Mouse (Mus musculus): Measurements from ENCODE around the gene Mindy3. TPM values are rescaled to one million over a fixed set of nuclear protein-coding genes. Genes with fewer than 3 reads are reported as not detected.
"Not testable (repeated sequence)": the region's sequence is repeated elsewhere in the genome, so short reads cannot be mapped to it uniquely, and the experiment has no call there.

Mindy3 gene
- 44.3 and 52.9 TPM in 2 replicates for polyA plus RNA-seq (2016; fragmentation: Nextera tagmentation; extraction: Ambion mirVana)

DNA sequence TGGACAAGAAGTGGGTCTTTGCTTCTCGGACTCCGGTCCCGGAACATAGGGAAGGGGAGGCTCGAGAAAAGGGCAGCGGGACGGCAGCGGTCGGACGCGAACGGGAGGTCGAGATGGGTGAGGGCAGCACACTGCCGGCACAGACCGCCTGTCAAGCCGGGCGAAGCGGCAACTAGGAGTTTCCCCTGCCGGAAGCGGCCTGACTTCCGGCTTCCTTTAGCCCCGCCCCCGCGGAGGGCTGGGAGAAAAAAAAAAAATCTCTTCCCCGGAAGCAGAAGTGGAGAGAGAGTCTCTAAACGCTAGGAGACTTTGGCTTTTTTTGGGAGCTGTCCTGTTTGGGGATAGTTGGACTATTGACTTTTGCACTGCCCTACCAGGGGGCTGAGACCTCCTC, at the start of gene Mindy3:
TSS of gene Mindy3 (minus strand) at position 209 of the 394 bp plus-strand sequence.
- Histone ChIP-seq H3K36me3 (no peaks in the 10 kb centered on the region), H3K9me3 (no peaks in the 10 kb centered on the region), H3K27me3 (replicated peaks) (no peaks in the 10 kb centered on the region), H3K9ac (peak within 1 kb of the TSS; percentile 79), H3K4me3 (peak within 1 kb of the TSS; percentile 88), H3K27ac (no peak within 1 kb of the TSS), H3K4me2 (replicated peaks) (peak within 1 kb of the TSS; percentile 86), H3K4me1 (peaks cover 10% of the 10 kb centered on the region)
- ATAC-seq (ENCODE audit: low FRiP score, low read depth) = peak; percentile 92
- WGBS = under 1% methylated on average over 25 of the region's 25 CpGs

DNA sequence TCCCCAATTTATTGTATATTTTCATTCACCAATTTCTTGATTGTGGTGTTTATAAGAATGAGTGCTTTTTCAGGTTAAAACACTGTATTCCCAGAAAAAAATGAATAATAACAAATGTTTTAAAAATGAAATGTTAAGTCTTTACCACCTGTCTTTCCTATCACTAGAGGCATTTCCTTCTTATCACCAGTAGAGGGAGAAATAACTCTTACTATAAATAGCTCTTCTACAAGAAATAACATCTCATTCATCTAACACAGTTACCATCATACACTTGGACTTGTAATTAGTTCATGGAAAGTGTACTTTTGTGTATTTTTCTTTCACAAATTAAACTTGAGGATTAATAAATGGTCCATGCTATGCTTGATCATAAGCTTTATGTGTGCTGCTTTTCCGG, 40.5 kb upstream of the Mindy3 start:
- H3K9me3 ChIP-seq = no peaks in the 10 kb centered on the region
- H3K9ac ChIP-seq = no peak overlapping the region
- H3K27ac ChIP-seq = no peak overlapping the region
- no peaks in the 10 kb centered on the region for H3K4me1 ChIP-seq
- no peak for ATAC-seq (ENCODE audit: low FRiP score, low read depth)
- no peak overlapping the region for H3K4me3 ChIP-seq
- no peaks in the 10 kb centered on the region for H3K36me3 ChIP-seq
- no peaks in the 10 kb centered on the region for H3K27me3 ChIP-seq (replicated peaks)
- H3K4me2 ChIP-seq (replicated peaks) = no peak overlapping the region
- 78% methylated on average over 1 of the region's 1 CpGs for WGBS

DNA sequence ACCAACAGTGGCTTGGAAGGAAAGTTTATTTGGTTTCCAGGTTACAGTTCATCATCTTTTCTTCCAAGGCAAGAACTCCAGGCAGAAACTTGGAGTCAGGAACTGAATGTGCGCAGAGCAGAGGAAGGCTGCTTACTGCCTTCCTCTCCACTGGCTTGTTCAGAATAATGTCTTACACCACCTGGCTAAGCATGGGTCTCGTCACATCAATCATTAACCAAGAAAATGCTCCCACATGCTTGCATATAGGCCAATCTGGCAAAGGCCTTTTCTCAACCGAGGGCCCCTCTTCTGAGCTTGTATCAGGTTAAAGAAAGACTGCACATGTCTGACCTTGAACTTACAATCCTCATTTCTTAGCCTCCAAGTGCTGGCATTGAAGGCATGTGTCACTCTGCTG, 30.8 kb upstream of the Mindy3 start:
- ATAC-seq (ENCODE audit: low FRiP score, low read depth) = no peak
- 86% methylated on average over 3 of the region's 3 CpGs for WGBS
- no peak overlapping the region for H3K9ac ChIP-seq
- H3K27ac ChIP-seq = no peak overlapping the region
- H3K9me3 ChIP-seq = no peaks in the 10 kb centered on the region
- H3K4me2 ChIP-seq (replicated peaks) = no peak overlapping the region
- no peaks in the 10 kb centered on the region for H3K36me3 ChIP-seq
- H3K27me3 ChIP-seq (replicated peaks) = no peaks in the 10 kb centered on the region
- no peak overlapping the region for H3K4me3 ChIP-seq
- no peaks in the 10 kb centered on the region for H3K4me1 ChIP-seq

DNA sequence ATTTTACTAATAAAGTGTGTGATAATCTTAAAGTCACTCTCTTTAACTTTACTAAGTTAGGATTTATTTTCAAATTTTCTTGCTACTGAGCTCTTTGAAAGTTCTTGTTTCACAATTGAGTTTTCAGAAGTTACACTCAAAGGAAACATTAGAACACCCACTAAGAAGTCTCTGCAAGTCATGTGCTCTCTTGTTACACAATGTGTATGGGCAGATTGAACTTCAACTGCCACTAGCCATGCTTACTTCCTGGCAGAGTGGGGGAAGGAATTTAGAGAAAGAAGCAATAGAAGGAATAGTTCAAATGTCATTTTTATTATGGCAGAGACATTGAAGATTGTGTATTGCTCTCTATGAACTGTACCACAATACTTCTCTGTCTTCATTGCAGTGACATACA, 20.9 kb upstream of the Mindy3 start:
- Histone ChIP-seq H3K9me3 (no peaks in the 10 kb centered on the region), H3K36me3 (no peaks in the 10 kb centered on the region), H3K27ac (no peak overlapping the region), H3K27me3 (replicated peaks) (no peaks in the 10 kb centered on the region), H3K4me1 (no peaks in the 10 kb centered on the region), H3K9ac (no peak overlapping the region), H3K4me2 (replicated peaks) (no peak overlapping the region), H3K4me3 (no peak overlapping the region)
- no peak for ATAC-seq (ENCODE audit: low FRiP score, low read depth)

DNA sequence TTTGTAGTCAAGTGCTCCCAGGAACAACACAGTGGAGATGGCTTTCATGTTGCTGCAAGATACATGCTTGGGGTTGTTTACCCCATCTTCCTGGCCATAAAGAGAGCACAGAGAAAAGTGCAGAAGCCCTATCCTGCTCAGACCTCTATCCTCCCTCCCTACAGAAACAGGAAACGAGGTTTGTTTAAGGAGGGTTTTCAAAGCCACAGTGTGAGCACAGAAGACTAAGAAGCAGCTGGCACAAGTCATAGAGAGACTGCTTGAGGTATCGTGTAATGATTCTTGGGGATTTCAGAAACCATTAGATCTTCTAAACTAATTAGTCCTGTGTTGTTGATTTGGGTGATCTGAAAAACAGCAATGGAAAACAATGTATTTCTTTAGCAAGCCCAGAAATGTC, 20.3 kb upstream of the Mindy3 start:
- WGBS = 63% methylated on average over 2 of the region's 2 CpGs
- H3K4me1 ChIP-seq = no peaks in the 10 kb centered on the region
- H3K9ac ChIP-seq = no peak overlapping the region
- H3K36me3 ChIP-seq = no peaks in the 10 kb centered on the region
- H3K4me2 ChIP-seq (replicated peaks) = no peak overlapping the region
- no peaks in the 10 kb centered on the region for H3K9me3 ChIP-seq
- no peak overlapping the region for H3K27ac ChIP-seq
- no peak for ATAC-seq (ENCODE audit: low FRiP score, low read depth)
- no peaks in the 10 kb centered on the region for H3K27me3 ChIP-seq (replicated peaks)
- H3K4me3 ChIP-seq = no peak overlapping the region

DNA sequence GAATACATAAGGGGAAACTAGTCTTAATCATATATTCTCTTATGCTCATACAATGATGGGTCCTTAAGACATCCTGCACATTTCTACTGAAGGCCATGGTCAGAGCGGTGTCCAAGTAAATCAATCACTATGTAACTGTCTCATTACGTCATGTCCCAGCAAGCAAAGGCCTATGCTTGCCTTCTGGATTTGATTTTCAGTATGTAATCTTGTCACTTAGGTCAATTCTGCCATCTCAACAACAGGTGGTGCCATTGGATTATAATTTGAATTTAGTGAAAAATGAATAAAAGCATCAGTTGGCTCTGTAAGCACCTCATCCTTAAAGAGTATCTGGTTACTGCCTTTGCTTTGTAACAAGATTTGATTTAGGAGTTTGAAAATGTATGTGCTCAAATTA, 18.9 kb upstream of the Mindy3 start:
- Histone ChIP-seq H3K9ac (no peak overlapping the region), H3K27me3 (replicated peaks) (no peaks in the 10 kb centered on the region), H3K9me3 (no peaks in the 10 kb centered on the region), H3K4me2 (replicated peaks) (no peak overlapping the region), H3K36me3 (no peaks in the 10 kb centered on the region), H3K27ac (no peak overlapping the region), H3K4me3 (no peak overlapping the region), H3K4me1 (no peaks in the 10 kb centered on the region)
- ATAC-seq (ENCODE audit: low FRiP score, low read depth) = no peak
- 82% methylated on average over 2 of the region's 2 CpGs for WGBS

DNA sequence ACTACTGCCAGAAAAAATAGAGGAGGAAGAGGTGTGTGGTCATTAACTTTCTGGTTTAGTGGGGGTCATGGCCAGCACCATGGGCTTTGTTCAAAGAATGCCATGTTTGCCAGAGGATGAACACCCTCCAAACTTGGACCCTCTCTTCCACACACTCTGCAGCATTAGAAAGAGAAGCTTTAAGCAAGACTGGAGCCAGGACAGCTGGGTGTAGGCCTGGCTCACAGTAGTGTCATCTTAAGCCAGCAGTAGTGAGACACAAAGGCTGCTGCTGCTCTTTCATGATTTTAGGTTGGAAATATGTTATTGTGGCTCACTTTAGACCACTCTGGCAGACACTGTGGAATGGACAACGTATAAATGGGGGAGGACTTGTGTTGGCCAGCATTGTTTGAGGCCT, 12.8 kb upstream of the Mindy3 start:
- no peak for ATAC-seq (ENCODE audit: low FRiP score, low read depth)
- 69% methylated on average over 1 of the region's 1 CpGs for WGBS
- Histone ChIP-seq H3K9me3 (no peaks in the 10 kb centered on the region), H3K36me3 (no peaks in the 10 kb centered on the region), H3K4me1 (no peaks in the 10 kb centered on the region), H3K27me3 (replicated peaks) (no peaks in the 10 kb centered on the region), H3K4me2 (replicated peaks) (no peak overlapping the region), H3K4me3 (no peak overlapping the region), H3K27ac (no peak overlapping the region), H3K9ac (no peak overlapping the region)

DNA sequence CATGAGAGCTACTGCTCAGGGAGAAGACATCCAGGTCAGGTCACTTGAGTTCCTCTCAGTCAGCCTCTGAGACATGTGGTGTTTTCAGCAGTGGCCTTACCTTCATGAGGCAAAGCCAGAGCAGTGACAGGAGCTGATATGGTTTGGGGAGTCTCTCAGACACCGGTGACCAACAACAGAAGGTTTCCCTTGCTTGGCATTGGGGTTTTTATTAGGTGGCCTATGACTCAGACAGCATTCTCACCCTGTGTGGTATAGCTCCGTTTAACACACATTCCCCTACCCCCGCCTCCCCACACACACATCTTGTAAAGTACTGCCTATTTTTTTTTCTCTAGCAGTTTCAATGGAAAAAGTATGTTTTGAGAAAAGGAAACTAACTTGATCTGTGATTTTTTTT, 5.1 kb upstream of the Mindy3 start:
- Histone ChIP-seq H3K4me1 (no peaks in the 10 kb centered on the region), H3K27ac (no peak overlapping the region), H3K9ac (no peak overlapping the region), H3K9me3 (no peaks in the 10 kb centered on the region), H3K27me3 (replicated peaks) (no peaks in the 10 kb centered on the region), H3K4me2 (replicated peaks) (no peak overlapping the region), H3K4me3 (no peak overlapping the region), H3K36me3 (no peaks in the 10 kb centered on the region)
- no peak for ATAC-seq (ENCODE audit: low FRiP score, low read depth)
- WGBS = 86% methylated on average over 3 of the region's 3 CpGs

DNA sequence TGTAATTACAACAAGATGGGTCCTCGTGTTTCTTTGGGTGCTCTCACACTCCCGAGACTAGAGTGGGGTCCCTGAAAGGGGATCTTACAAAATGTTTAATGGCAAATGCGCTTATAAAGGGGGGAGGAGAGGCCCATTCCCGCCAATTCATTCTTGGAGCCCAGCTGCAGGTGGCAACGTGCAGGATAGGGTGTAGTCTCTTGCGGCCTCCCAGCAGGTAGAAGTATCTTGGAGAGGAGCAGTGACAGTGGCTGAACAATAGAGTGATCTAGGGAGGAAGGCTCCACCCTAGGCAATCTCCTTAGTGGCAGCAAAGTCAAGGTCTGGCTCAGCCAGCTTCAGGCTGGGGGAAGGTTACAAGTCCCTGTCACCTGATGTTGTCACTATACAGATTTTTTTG, 4.2 kb upstream of the Mindy3 start:
- not testable (repeated sequence) for H3K36me3 ChIP-seq; H3K27me3 ChIP-seq (replicated peaks); ATAC-seq (ENCODE audit: low FRiP score, low read depth); H3K4me3 ChIP-seq; H3K9me3 ChIP-seq; H3K9ac ChIP-seq; H3K27ac ChIP-seq; H3K4me1 ChIP-seq; H3K4me2 ChIP-seq (replicated peaks)
- 64% methylated on average over 6 of the region's 6 CpGs for WGBS

DNA sequence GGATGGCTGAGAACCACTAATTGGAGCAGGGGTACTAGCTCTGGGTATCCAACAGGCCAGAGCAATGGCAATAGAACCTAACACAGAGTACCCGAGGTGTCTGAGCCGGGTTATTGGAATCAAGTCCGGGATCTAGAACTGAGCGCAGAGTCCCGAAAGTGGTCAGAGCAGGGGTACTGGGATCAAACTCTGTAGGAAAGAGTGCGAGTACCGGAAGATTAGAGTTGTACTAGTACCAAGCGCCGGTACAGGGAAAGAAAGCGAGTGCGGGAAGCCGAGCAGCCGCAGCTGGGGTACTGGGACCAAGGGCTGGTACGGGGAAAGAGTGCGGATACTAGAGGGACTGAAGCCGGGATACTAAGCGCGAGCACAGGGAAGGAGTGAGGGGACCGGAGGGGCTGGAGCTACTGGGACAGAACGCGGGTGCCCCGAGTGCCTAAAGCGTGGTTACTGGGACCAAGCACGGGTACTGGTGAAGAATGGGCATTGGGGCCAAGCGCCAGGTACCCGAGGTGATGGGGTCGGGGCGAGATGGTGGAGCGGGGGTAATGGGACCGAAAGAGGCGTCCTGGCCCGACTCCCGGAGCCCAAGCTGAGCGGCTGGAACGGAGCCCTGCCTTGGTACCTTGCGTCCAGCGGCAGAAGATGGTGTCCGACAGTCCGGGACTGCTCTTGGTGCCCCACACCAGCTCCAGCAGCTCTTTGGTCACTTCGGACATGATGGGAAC, 572 bp downstream of the Mindy3 start:
- ATAC-seq (ENCODE audit: low FRiP score, low read depth) = peak; percentile 83
- H3K36me3 ChIP-seq = no peaks in the 10 kb centered on the region
- H3K4me3 ChIP-seq = peak overlapping the region; percentile 88

DNA sequence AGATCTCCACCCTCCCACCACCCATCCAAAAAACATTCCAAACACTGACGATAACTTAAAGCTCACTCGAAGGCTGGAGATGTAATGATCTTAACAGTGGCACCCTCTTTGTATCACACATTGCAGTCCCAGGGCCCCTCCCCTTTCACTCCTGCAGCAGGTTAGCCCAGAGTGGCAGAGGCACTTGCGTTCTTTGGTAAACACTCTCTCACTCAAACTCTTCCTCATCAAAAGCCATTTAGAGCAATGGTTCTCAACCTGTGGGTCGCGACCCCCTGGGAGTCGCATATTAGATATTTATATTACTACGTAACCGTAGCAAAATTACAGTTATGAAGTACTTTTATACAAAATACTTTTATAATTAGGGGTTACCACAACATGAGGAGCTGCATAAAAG, 1.1 kb downstream of the Mindy3 start:
- Histone ChIP-seq H3K4me3 (peak overlapping the region; percentile 88), H3K27me3 (replicated peaks) (no peaks in the 10 kb centered on the region), H3K4me1 (peaks cover 10% of the 10 kb centered on the region), H3K27ac (no peak overlapping the region), H3K4me2 (replicated peaks) (peak overlapping the region; percentile 86), H3K9ac (peak overlapping the region; percentile 79), H3K36me3 (no peaks in the 10 kb centered on the region), H3K9me3 (no peaks in the 10 kb centered on the region)
- no peak for ATAC-seq (ENCODE audit: low FRiP score, low read depth)
- WGBS = 55% methylated on average over 8 of the region's 8 CpGs

More for the DNA sequence above, 572 bp downstream of the Mindy3 start:
- Histone ChIP-seq H3K9ac (peak overlapping the region; percentile 79), H3K27ac (no peak overlapping the region), H3K9me3 (no peaks in the 10 kb centered on the region), H3K27me3 (replicated peaks) (no peaks in the 10 kb centered on the region), H3K4me1 (peaks cover 10% of the 10 kb centered on the region), H3K4me2 (replicated peaks) (peak overlapping the region; percentile 86)
- 1% methylated on average over 40 of the region's 40 CpGs for WGBS

DNA sequence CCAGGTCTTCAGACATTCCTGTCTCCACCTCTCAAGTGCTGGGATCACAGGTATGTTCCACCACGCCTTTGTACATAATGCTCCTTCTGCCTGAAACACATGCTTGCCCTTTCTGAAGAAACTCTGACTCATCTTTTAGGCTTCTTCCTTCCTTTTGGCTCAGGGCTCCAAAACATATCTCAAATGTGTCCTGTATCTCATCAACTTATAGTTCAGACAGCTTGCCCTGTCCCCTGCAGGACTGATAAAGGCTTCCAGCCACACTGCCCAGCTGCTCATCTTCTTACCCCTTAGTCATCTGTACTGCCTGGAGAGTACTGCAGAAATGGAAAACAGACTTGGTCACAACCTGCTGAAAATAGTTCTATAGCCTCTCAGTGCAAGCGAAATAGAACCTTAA, 7.0 kb downstream of the Mindy3 start:
- Histone ChIP-seq H3K4me1 (no peaks in the 10 kb centered on the region), H3K9ac (no peak overlapping the region), H3K9me3 (no peaks in the 10 kb centered on the region), H3K36me3 (no peaks in the 10 kb centered on the region), H3K4me2 (replicated peaks) (no peak overlapping the region), H3K27ac (no peak overlapping the region), H3K27me3 (replicated peaks) (no peaks in the 10 kb centered on the region), H3K4me3 (no peak overlapping the region)
- no peak for ATAC-seq (ENCODE audit: low FRiP score, low read depth)
- 92% methylated on average over 2 of the region's 2 CpGs for WGBS

DNA sequence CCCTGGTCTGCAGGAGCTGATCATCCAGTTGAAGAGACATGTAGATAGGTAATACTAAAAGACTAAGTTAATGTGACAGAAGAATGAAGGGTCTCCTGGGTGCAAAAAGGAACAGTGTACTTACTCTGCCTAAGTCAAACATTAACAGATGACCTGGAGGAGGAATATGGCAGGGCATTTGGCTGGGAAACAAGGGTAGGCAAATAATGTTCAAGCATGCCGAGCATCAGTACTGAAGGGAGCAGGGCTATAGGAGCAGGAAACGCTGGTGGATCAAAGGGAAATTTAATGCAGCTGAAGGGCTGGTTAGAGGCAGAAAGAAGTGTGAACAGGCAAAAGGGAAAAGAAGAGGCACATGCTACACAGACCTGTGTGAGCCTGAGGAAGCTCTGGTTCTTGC, 8.1 kb downstream of the Mindy3 start:
- H3K27me3 ChIP-seq (replicated peaks) = no peaks in the 10 kb centered on the region
- no peak overlapping the region for H3K27ac ChIP-seq
- no peaks in the 10 kb centered on the region for H3K4me1 ChIP-seq
- no peak for ATAC-seq (ENCODE audit: low FRiP score, low read depth)
- no peak overlapping the region for H3K4me3 ChIP-seq
- no peaks in the 10 kb centered on the region for H3K36me3 ChIP-seq
- no peak overlapping the region for H3K4me2 ChIP-seq (replicated peaks)
- WGBS = 40% methylated on average over 2 of the region's 2 CpGs
- H3K9me3 ChIP-seq = no peaks in the 10 kb centered on the region
- no peak overlapping the region for H3K9ac ChIP-seq

Measured in neural tube, embryonic 12.5 days (tissue).